Mouse (Mus musculus) cerebellum, adult (tissue): ENCODE measurements around the gene Otulinl.

Experiments used
- ATAC-seq: cut with Nextera tagmentation; 2 replicates; pipeline ENCODE4 v1.9.2; 2017; ENCODE audit warnings: mild to moderate bottlenecking, moderate library complexity, mixed read lengths; ENCODE audit not compliant: insufficient number of reproducible peaks, low FRiP score, low TSS enrichment

Gene Otulinl

GRCm38 (mm10) chr15:27623286-27623685, 58.1 kb downstream of the Otulinl start:
- ATAC-seq = no peak

- no peak for ATAC-seq
These were observed 60.7 kb downstream of the Otulinl start for GRCm38 (mm10) chr15:27620475-27621185.

GRCm38 (mm10) chr15:27619683-27620082, 61.7 kb downstream of the Otulinl start:
- no peak for ATAC-seq

- ATAC-seq = no peak
These were observed 62.4 kb downstream of the Otulinl start for GRCm38 (mm10) chr15:27618778-27619533.

GRCm38 (mm10) chr15:27617227-27617626, 64.2 kb downstream of the Otulinl start:
- ATAC-seq = no peak

- ATAC-seq = peak; percentile 46; the same call in 1 of the 2 replicates
These were observed 65.2 kb downstream of the Otulinl start for GRCm38 (mm10) chr15:27616159-27616558.

- ATAC-seq = no peak
These were observed 68.1 kb downstream of the Otulinl start for GRCm38 (mm10) chr15:27613255-27613654.

GRCm38 (mm10) chr15:27612533-27613221, 68.7 kb downstream of the Otulinl start:
- ATAC-seq = peak; percentile 81

GRCm38 (mm10) chr15:27609554-27609953, 71.8 kb downstream of the Otulinl start:
- no peak for ATAC-seq

- ATAC-seq = no peak
These were observed 76.1 kb downstream of the Otulinl start for GRCm38 (mm10) chr15:27605252-27605651.
